Comparison of ENCODE assay signal across 16 mouse cellular contexts in the genomic region with DNA sequence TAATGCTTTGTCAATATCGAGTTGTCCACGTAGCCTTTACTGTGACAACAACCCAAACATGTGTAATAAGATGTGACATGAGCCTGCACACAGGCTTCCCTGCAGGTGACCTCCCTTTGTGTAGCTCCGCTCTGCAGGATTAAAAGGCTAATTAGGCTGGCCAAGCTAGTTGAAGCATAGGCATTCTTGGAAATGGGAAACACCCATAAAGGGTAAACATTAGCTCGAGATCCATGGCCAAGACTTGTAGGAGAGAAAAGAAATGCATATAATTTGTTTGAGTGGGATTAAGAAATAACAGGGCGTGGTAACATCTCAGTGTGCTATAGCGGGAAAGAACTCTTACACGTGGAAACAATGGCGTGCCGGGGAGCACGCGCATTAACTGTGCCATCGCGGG. TPM values are rescaled to one million over a fixed set of nuclear protein-coding genes. Genes with fewer than 3 reads are reported as not detected.
DNase-seq lines count a peak whose midpoint lies in the region; ATAC-seq and TF ChIP-seq lines count a peak whose summit lies in the region.
"Had no signal": no experiment of that assay in that cellular context is flagged by ENCODE, and none has a peak within 500 bp of the region (broad histone marks: within the 10 kb centered on the region; RNA-seq: fewer than 3 reads in every experiment).

No protein-coding gene starts in this region.

- peak overlapping the region; percentile 88 for H3K27ac ChIP-seq in layer of hippocampus, adult 2 months
- H3K27ac ChIP-seq in forebrain, embryonic 13.5 days = no peak overlapping the region
- peak overlapping the region; percentile 65 for H3K27ac ChIP-seq in kidney, embryonic 15.5 days
- no peak overlapping the region for H3K27ac ChIP-seq in stomach, embryonic 16.5 days (ENCODE audit: low read length)
- H3K27ac ChIP-seq: heart, adult 2 months had no signal

- ATAC-seq in forebrain, embryonic 13.5 days = peak; percentile 22; the same call in 1 of the 2 replicates
- ATAC-seq in kidney, embryonic 15.5 days (replicated peaks; ENCODE audit: low FRiP score) = no peak
- ATAC-seq in stomach, embryonic 16.5 days (ENCODE audit: insufficient read depth, low FRiP score) = peak; percentile 30; the same call in 1 of the 2 replicates
- ATAC-seq: activated CD4-positive, CD25-positive, alpha-beta regulatory T cell, adult 4 months; hindbrain, embryonic 16.5 days; lung, postnatal 0 days had no signal

- no peak overlapping the region for H3K4me3 ChIP-seq in layer of hippocampus, adult 2 months
- no peak overlapping the region for H3K4me3 ChIP-seq in forebrain, embryonic 13.5 days
- no peak overlapping the region for H3K4me3 ChIP-seq in kidney, embryonic 15.5 days (replicated peaks)
- no peak overlapping the region for H3K4me3 ChIP-seq in stomach, embryonic 16.5 days (replicated peaks; ENCODE audit: low read length)
- H3K4me3 ChIP-seq: heart, adult 2 months had no signal

- peak overlapping the region; percentile 37 for H3K4me2 ChIP-seq in forebrain, embryonic 13.5 days
- H3K4me2 ChIP-seq in kidney, embryonic 15.5 days = peak overlapping the region; percentile 9; the same call in 1 of the 2 replicates
- no peak overlapping the region for H3K4me2 ChIP-seq in stomach, embryonic 16.5 days (ENCODE audit: low read depth, low read length)
- H3K4me2 ChIP-seq: liver, embryonic 11.5 days had no signal

- no peaks in the 10 kb centered on the region for H3K36me3 ChIP-seq in forebrain, embryonic 13.5 days (ENCODE audit: poor library complexity, severe bottlenecking)
- no peaks in the 10 kb centered on the region for H3K36me3 ChIP-seq in kidney, embryonic 15.5 days
- no peaks in the 10 kb centered on the region for H3K36me3 ChIP-seq in stomach, embryonic 16.5 days (ENCODE audit: control insufficient read depth, insufficient read depth, low read length)

- DNase-seq in layer of hippocampus, adult 2 months (ENCODE audit: low spot score in 2 of 2) = no peak
- DNase-seq in layer of hippocampus, postnatal 10 days (ENCODE audit: low spot score in 2 of 2) = no peak
- DNase-seq in adrenal gland, adult (ENCODE audit: inconsistent age in 2 of 2, low spot score in 1 of 2) = no peak
- no peak for DNase-seq in cerebellum, adult 18-20 months
- DNase-seq: cerebellum, postnatal 14 days; heart, adult 2 months; heart, postnatal 10 days had no signal

- peaks cover 38% of the 10 kb centered on the region for H3K27me3 ChIP-seq in forebrain, embryonic 13.5 days
- no peaks in the 10 kb centered on the region for H3K27me3 ChIP-seq in kidney, embryonic 15.5 days
- no peaks in the 10 kb centered on the region for H3K27me3 ChIP-seq in stomach, embryonic 16.5 days (ENCODE audit: control insufficient read depth, insufficient read depth, low read length)

- WGBS in forebrain, embryonic 13.5 days = 2% methylated on average over 13 of the region's 13 CpGs
- WGBS in kidney, embryonic 15.5 days = 71% methylated on average over 13 of the region's 13 CpGs
- WGBS in stomach, embryonic 16.5 days = 78% methylated on average over 13 of the region's 13 CpGs

- peaks cover 41% of the 10 kb centered on the region for H3K4me1 ChIP-seq in forebrain, embryonic 13.5 days
- H3K4me1 ChIP-seq in kidney, embryonic 15.5 days = peaks cover 77% of the 10 kb centered on the region
- peaks cover 19% of the 10 kb centered on the region for H3K4me1 ChIP-seq in stomach, embryonic 16.5 days (ENCODE audit: control insufficient read depth, insufficient read depth, low read length)

- no peaks in the 10 kb centered on the region for H3K9me3 ChIP-seq in forebrain, embryonic 13.5 days (replicated peaks)
- H3K9me3 ChIP-seq in kidney, embryonic 15.5 days (replicated peaks) = no peaks in the 10 kb centered on the region
- H3K9me3 ChIP-seq in stomach, embryonic 16.5 days (replicated peaks; ENCODE audit: control insufficient read depth, low read length) = no peaks in the 10 kb centered on the region

- TF ChIP-seq CTCF in layer of hippocampus, adult 2 months (conservative IDR thresholded peaks at IDR 0.05) = no peak

- no peak overlapping the region for H3K9ac ChIP-seq in forebrain, embryonic 13.5 days
- no peak overlapping the region for H3K9ac ChIP-seq in kidney, embryonic 15.5 days
- H3K9ac ChIP-seq in stomach, embryonic 16.5 days (ENCODE audit: low read length) = no peak overlapping the region

RNA-seq across cellular contexts. Expression of a gene that starts 39.2 kb away (rescaled TPM):
- not detected for total RNA-seq in layer of hippocampus, adult 2 months (2021)
- not detected for total RNA-seq in layer of hippocampus, postnatal 10 days (2021)
- 0.25 and 0.37 TPM in 2 replicates for polyA plus RNA-seq in forebrain, embryonic 13.5 days (2015; fragmentation: Nextera tagmentation; extraction: Ambion mirVana)
- polyA plus RNA-seq in kidney, embryonic 15.5 days (2015; fragmentation: Nextera tagmentation; extraction: Ambion mirVana) = 0.30 and 0.31 TPM in 2 replicates
- 0.19 and 0.34 TPM in 2 replicates for polyA plus RNA-seq in stomach, embryonic 16.5 days (2015; fragmentation: Nextera tagmentation; extraction: Ambion mirVana)
- total RNA-seq: heart, adult 2 months; heart, postnatal 10 days; left cerebral cortex, postnatal 14 days; monocyte, adult 5-6 weeks had no signal

Comparison
In these comparisons a context has a peak if more than half of its experiments do, and no peak if none do; other contexts are left out.
1. H3K27ac ChIP-seq: peak in layer of hippocampus, adult 2 months (single experiment) and kidney, embryonic 15.5 days (single experiment); none in forebrain, embryonic 13.5 days (single experiment) and stomach, embryonic 16.5 days (single experiment).